Mouse (Mus musculus) erythroblast, embryonic 14.5 days (primary cell): ENCODE data around the gene Sdhaf3.

ENCODE experiments used
- GATA1 ChIP-seq: IDR thresholded peaks from 2 replicates; pipeline ENCODE4 v1.6.1; 2012; ENCODE audit warnings: low read length, inconsistent platforms, mixed read lengths
- TAL1 ChIP-seq: IDR thresholded peaks from 3 replicates; pipeline ENCODE4 v1.6.1; 2012; ENCODE audit warnings: low read length, inconsistent platforms, mixed read lengths

DNA sequence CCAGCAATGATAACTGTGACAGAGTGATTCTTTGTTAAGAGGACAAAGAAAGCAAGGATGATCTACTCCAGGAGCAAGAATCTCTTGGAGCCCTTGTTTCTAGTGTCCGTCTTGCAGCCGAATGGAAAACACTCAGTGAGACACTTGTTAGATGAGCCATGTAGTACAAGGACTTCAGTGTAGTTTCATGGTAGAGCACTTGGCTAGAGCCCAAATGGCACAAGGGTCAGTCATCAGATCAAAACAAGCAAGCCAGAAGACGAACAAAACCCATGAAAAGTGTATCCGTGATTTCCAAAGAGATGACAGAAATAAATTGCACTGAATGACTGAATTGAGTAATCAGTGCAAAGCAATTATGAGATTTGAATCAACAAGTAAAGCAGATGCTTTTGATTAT, 25.0 kb upstream of the Sdhaf3 start:
- TF ChIP-seq GATA1 (no peak), TAL1 (no peak)
